Mouse (Mus musculus): Measurements from ENCODE around the gene Gm10377.
"Not testable (repeated sequence)": the region's sequence is repeated elsewhere in the genome, so short reads cannot be mapped to it uniquely, and the experiment has no call there.

- not testable (repeated sequence) for TF ChIP-seq GATA1, TAL1 (IDR thresholded peaks at IDR 0.05; ENCODE audit: low read length)
Observed at GRCm38 (mm10) chr14:42797887-42798286, at the start of gene Gm10377.
